Mouse (Mus musculus) cortical plate, adult 2 months (tissue): ENCODE data around the gene Pwp2.

Source experiments
- CTCF ChIP-seq: fragments of 200-500 bp; IDR thresholded peaks from 2 replicates; pipeline ENCODE4 v1.5.1; 2011; ENCODE audit warnings: mild to moderate bottlenecking, control low read depth, low read length; ENCODE audit not compliant: insufficient read depth; ENCODE audit errors: extremely low read depth
- POLR2A ChIP-seq: fragments of 200-500 bp; IDR thresholded peaks from 2 replicates; pipeline ENCODE4 v1.6.1; 2011; ENCODE audit warnings: mild to moderate bottlenecking, low read length, control low read depth; ENCODE audit not compliant: insufficient read depth; ENCODE audit errors: extremely low read depth

GRCm38 (mm10) chr10:78214371-78214770, 29.4 kb upstream of the Pwp2 start:
- no peak for TF ChIP-seq CTCF
- no peak for TF ChIP-seq POLR2A
